Mouse (Mus musculus) hindbrain, embryonic 12.5 days (tissue): ENCODE measurements around the gene Eaf2. TPM values are rescaled to one million over a fixed set of nuclear protein-coding genes. Genes with fewer than 3 reads are reported as not detected.

Experiments
- ATAC-seq: fragments of 200-750 bp; cut with Nextera tagmentation; 2 replicates; pipeline ENCODE4 v1.8.0; 2017; ENCODE audit warnings: moderate TSS enrichment; ENCODE audit not compliant: low FRiP score
- H3K27ac ChIP-seq: fragments of 300-500 bp; sonication (generic); 2 replicates; pipeline ENCODE4 v1.5.1; 2016; ENCODE audit warnings: mild to moderate bottlenecking
- H3K27me3 ChIP-seq: fragments of 300-500 bp; sonication (generic); 2 replicates; pipeline ENCODE4 v1.6.1; 2016; ENCODE audit warnings: mild to moderate bottlenecking
- H3K36me3 ChIP-seq: fragments of 300-500 bp; sonication (generic); 2 replicates; pipeline ENCODE4 v1.6.1; 2016; ENCODE audit warnings: mild to moderate bottlenecking
- H3K4me1 ChIP-seq: fragments of 300-500 bp; sonication (generic); 2 replicates; pipeline ENCODE4 v1.6.1; 2016
- H3K4me2 ChIP-seq: fragments of 300-500 bp; sonication (generic); replicated peaks from 2 replicates; pipeline ENCODE4 v1.6.1; 2016; ENCODE audit warnings: mild to moderate bottlenecking
- H3K4me3 ChIP-seq: fragments of 300-500 bp; sonication (generic); 2 replicates; pipeline ENCODE4 v1.5.1; 2016; ENCODE audit warnings: mild to moderate bottlenecking
- H3K9ac ChIP-seq: fragments of 300-500 bp; sonication (generic); 2 replicates; pipeline ENCODE4 v1.6.1; 2016; ENCODE audit warnings: mild to moderate bottlenecking, moderate library complexity
- H3K9me3 ChIP-seq: fragments of 300-500 bp; sonication (generic); replicated peaks from 2 replicates; pipeline ENCODE4 v1.6.1; 2016; ENCODE audit warnings: mild to moderate bottlenecking
- WGBS: fragments of 180-500 bp; shearing (Covaris S2); methylation state at CpG from one replicate; pipeline ENCODE4 v1.1.7; 2016; 5-methylcytosine and 5-hydroxymethylcytosine counted together
- polyA plus RNA-seq: library from polyadenylated mRNA; unstranded; fragments of >200 nt; fragmentation: Nextera tagmentation; extraction: Ambion mirVana; gene quantifications from 2 replicates; pipeline ENCODE4 v1.2.1, GENCODE M21; 2016

The Eaf2 gene
- 1.2 TPM in 2 replicates for polyA plus RNA-seq

DNA sequence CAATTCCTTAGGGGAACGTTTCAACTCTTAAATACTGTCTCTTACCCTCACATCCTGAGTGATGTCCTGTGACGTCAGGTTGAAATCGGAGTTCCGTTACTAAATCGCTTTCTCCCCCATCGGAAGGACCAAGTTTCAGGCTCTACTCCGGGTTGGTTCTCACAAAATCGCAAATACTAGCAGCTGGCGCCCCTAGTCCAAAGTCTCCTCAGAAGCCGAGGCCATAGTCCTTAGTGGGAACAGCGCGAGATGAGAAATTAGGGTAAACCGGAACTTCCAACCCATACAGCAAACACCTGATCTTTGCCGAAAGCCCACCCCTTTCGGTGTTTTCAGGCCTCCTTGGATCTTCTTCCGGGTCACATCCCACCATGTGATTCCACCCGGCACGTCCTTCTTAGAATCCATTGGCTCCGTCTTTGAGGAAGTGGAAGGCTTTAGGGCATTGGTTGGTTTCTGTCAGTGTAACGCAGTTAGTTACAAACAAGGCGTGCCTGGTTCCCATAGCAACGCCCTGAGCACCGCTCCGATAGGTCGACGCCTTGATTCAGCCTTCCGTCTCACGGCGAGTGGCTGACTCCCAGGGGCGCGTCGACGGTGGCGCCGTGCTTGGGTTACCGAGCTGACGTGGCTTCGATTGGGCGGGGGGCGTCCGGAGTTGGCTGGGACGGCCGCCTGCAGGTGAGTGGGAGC is at the start of gene Eaf2, which contains the start of gene Golgb1:
TSS of gene Eaf2 (minus strand) at position 421 of the 693 bp plus-strand sequence.
TSS of gene Golgb1 (plus strand) at position 558 of the 693 bp plus-strand sequence.
- Histone ChIP-seq H3K4me1 (peaks cover 21% of the 10 kb centered on the region), H3K27ac (peak within 1 kb of the TSS; percentile 84), H3K9me3 (no peaks in the 10 kb centered on the region), H3K27me3 (no peaks in the 10 kb centered on the region), H3K4me2 (peak within 1 kb of the TSS; percentile 78), H3K36me3 (peaks cover 10% of the 10 kb centered on the region), H3K4me3 (peak within 1 kb of the TSS; percentile 91), H3K9ac (peak within 1 kb of the TSS; percentile 89)
- peak; percentile 100 for ATAC-seq
- under 1% methylated on average over 43 of the region's 43 CpGs for WGBS

DNA sequence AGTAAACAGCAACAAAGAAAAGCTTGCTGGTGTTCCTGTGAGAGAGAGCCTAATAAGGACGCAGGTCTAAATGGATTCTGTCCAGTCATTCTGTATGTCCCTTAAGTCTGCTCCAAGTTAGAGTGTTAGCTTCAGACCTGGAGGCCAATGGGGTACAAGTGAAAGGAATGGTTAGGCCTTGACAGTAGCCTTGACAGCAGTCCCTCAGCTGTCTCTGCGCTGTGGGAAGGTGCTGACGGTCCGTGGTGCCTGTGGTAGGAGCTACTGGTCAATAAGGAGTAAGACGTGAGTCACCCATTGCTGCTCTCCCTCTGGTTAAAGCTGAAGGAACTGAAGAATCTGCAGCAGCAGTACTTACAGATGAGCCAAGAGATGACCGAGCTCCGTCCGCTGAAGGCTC is 49.5 kb upstream of the Eaf2 start:
- no peak overlapping the region for H3K27ac ChIP-seq
- no peak overlapping the region for H3K9ac ChIP-seq
- H3K9me3 ChIP-seq, result no peaks in the 10 kb centered on the region
- WGBS, result 93% methylated on average over 8 of the region's 8 CpGs
- H3K4me1 ChIP-seq, result no peaks in the 10 kb centered on the region
- no peak overlapping the region for H3K4me3 ChIP-seq
- no peak for ATAC-seq
- H3K4me2 ChIP-seq, result no peak overlapping the region
- peaks cover 55% of the 10 kb centered on the region for H3K36me3 ChIP-seq
- no peaks in the 10 kb centered on the region for H3K27me3 ChIP-seq

- Histone ChIP-seq H3K27ac (no peak overlapping the region), H3K27me3 (no peaks in the 10 kb centered on the region), H3K36me3 (peaks cover 52% of the 10 kb centered on the region), H3K4me1 (no peaks in the 10 kb centered on the region), H3K4me3 (no peak overlapping the region), H3K9me3 (no peaks in the 10 kb centered on the region), H3K9ac (no peak overlapping the region), H3K4me2 (no peak overlapping the region)
- WGBS, result 93% methylated on average over 6 of the region's 6 CpGs
- no peak for ATAC-seq
Observed at GRCm38 (mm10) chr16:36921980-36922379, 47.2 kb upstream of the Eaf2 start.

DNA sequence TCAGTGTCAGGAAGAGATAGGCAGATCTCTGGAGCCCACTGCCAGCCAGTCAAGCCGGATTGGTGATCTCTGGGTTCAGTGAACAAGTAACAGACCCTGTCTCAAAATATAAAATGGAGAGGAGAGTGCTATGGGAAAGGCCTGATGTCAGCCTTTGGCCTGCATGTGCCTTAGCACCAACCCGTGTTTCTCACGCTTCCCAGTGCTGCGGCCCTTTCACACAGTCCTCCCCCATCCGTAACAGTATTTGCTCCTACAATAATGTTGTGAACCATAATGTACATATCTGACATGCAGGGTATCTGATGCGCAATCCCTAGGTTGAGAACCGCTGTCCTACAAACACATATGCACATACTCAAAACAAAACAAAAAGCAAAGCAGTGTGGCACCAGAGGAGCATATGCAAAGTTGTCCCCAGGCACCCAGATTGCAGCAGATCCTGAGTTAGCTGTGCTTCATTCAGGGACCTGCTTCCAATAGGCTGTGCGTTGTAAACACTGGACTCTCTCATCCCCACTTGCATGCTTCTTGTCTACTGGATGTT is 46.3 kb upstream of the Eaf2 start:
- Histone ChIP-seq H3K4me1 (no peaks in the 10 kb centered on the region), H3K4me3 (no peak overlapping the region), H3K4me2 (no peak overlapping the region), H3K36me3 (peaks cover 50% of the 10 kb centered on the region), H3K9ac (no peak overlapping the region), H3K9me3 (no peaks in the 10 kb centered on the region), H3K27me3 (no peaks in the 10 kb centered on the region), H3K27ac (no peak overlapping the region)
- WGBS, result 93% methylated on average over 8 of the region's 8 CpGs
- ATAC-seq, result no peak

GRCm38 (mm10) chr16:36920410-36920809 is 45.6 kb upstream of the Eaf2 start:
- no peaks in the 10 kb centered on the region for H3K4me1 ChIP-seq
- H3K36me3 ChIP-seq, result peaks cover 51% of the 10 kb centered on the region
- WGBS, result 93% methylated on average over 3 of the region's 3 CpGs

DNA sequence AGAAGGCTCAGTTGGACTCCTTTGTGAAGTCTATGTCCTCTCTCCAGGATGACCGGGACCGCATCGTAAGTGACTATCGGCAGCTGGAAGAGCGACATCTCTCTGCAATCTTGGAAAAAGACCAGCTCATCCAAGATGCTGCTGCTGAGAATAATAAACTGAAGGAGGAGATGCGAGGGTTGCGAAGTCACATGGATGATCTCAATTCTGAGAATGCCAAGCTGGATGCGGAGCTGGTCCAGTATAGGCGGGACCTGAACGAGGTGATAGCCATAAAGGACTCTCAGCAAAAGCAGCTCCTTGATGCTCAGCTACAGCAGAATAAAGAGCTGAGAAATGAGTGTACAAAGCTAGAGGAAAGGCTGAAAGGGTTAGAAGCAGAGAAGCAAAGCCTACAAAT is 43.7 kb upstream of the Eaf2 start:
- H3K27ac ChIP-seq, result no peak overlapping the region
- H3K36me3 ChIP-seq, result peaks cover 61% of the 10 kb centered on the region
- no peak for ATAC-seq
- H3K4me1 ChIP-seq, result no peaks in the 10 kb centered on the region
- H3K27me3 ChIP-seq, result no peaks in the 10 kb centered on the region
- 90% methylated on average over 10 of the region's 10 CpGs for WGBS
- H3K4me2 ChIP-seq, result no peak overlapping the region
- no peak overlapping the region for H3K9ac ChIP-seq
- H3K4me3 ChIP-seq, result no peak overlapping the region
- H3K9me3 ChIP-seq, result no peaks in the 10 kb centered on the region

More at GRCm38 (mm10) chr16:36920410-36920809, 45.6 kb upstream of the Eaf2 start:
- Histone ChIP-seq H3K9me3 (no peaks in the 10 kb centered on the region), H3K27ac (no peak overlapping the region), H3K4me3 (no peak overlapping the region), H3K9ac (no peak overlapping the region), H3K4me2 (no peak overlapping the region), H3K27me3 (no peaks in the 10 kb centered on the region)
- no peak for ATAC-seq

DNA sequence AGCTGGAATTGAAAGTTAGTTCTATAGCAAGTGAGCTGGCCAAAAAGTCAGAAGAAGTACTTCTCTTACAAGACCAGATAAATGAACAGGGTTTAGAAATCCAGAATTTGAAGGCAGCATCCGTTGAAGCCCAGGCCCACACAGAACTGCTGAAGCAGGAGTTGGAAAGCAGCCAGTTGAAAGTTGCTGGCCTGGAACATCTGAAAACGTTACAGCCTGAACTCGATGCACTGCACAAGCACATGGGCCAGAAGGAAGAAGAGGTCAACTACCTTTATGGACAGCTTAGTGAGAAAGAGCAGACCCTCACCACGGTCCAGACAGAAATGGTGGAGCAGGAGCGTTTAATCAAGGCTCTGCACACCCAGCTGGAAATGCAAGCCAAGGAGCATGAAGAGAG is 39.4 kb upstream of the Eaf2 start:
- 89% methylated on average over 5 of the region's 5 CpGs for WGBS
- H3K36me3 ChIP-seq, result peaks cover 73% of the 10 kb centered on the region
- H3K4me2 ChIP-seq, result no peak overlapping the region
- H3K9me3 ChIP-seq, result no peaks in the 10 kb centered on the region
- no peaks in the 10 kb centered on the region for H3K4me1 ChIP-seq
- H3K27ac ChIP-seq, result no peak overlapping the region
- no peak overlapping the region for H3K9ac ChIP-seq
- no peak for ATAC-seq
- no peaks in the 10 kb centered on the region for H3K27me3 ChIP-seq
- H3K4me3 ChIP-seq, result no peak overlapping the region

- Histone ChIP-seq H3K9ac (no peak overlapping the region), H3K36me3 (peaks cover 69% of the 10 kb centered on the region), H3K27ac (no peak overlapping the region), H3K27me3 (no peaks in the 10 kb centered on the region), H3K4me1 (no peaks in the 10 kb centered on the region), H3K9me3 (no peaks in the 10 kb centered on the region), H3K4me2 (no peak overlapping the region), H3K4me3 (no peak overlapping the region)
- ATAC-seq, result no peak
- WGBS, result 92% methylated on average over 13 of the region's 13 CpGs
Observed at GRCm38 (mm10) chr16:36912311-36912710, 37.5 kb upstream of the Eaf2 start.

GRCm38 (mm10) chr16:36911909-36912308 is 37.1 kb upstream of the Eaf2 start:
- H3K4me2 ChIP-seq, result no peak overlapping the region
- H3K27me3 ChIP-seq, result no peaks in the 10 kb centered on the region
- no peaks in the 10 kb centered on the region for H3K4me1 ChIP-seq
- H3K4me3 ChIP-seq, result no peak overlapping the region
- 94% methylated on average over 10 of the region's 10 CpGs for WGBS
- no peak overlapping the region for H3K27ac ChIP-seq
- no peaks in the 10 kb centered on the region for H3K9me3 ChIP-seq
- no peak for ATAC-seq
- H3K9ac ChIP-seq, result no peak overlapping the region
- H3K36me3 ChIP-seq, result peaks cover 69% of the 10 kb centered on the region

DNA sequence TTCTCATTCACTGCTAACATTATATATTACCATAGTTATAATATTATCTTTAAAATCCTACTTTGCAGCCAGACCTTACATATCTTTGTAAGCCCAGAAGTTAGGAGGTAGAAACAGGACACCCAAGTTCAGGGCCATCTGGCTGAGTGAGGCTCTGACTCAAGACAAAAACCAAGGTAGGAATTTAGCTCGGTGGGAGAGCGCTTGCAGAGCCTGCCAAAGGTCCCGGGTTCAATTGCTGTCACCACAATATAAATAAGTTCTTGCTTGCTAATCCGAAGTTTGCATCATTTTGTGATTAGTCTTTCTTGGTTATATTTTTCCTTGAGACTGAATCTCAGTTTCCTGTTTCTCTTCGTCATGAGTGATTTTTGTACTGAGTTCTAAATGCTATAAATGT is 28.4 kb upstream of the Eaf2 start:
- no peak overlapping the region for H3K27ac ChIP-seq
- peaks cover 51% of the 10 kb centered on the region for H3K36me3 ChIP-seq
- no peaks in the 10 kb centered on the region for H3K27me3 ChIP-seq
- H3K4me1 ChIP-seq, result no peaks in the 10 kb centered on the region
- H3K9me3 ChIP-seq, result no peaks in the 10 kb centered on the region
- 86% methylated on average over 5 of the region's 5 CpGs for WGBS
- H3K4me3 ChIP-seq, result no peak overlapping the region
- H3K4me2 ChIP-seq, result no peak overlapping the region
- H3K9ac ChIP-seq, result no peak overlapping the region
- ATAC-seq, result no peak

GRCm38 (mm10) chr16:36896712-36897111 is 21.9 kb upstream of the Eaf2 start:
- Histone ChIP-seq H3K27me3 (no peaks in the 10 kb centered on the region), H3K4me3 (no peak overlapping the region), H3K27ac (no peak overlapping the region), H3K4me2 (no peak overlapping the region), H3K9ac (no peak overlapping the region), H3K36me3 (peaks cover 71% of the 10 kb centered on the region), H3K9me3 (no peaks in the 10 kb centered on the region), H3K4me1 (no peaks in the 10 kb centered on the region)
- ATAC-seq, result no peak
- WGBS, result 93% methylated on average over 6 of the region's 6 CpGs

DNA sequence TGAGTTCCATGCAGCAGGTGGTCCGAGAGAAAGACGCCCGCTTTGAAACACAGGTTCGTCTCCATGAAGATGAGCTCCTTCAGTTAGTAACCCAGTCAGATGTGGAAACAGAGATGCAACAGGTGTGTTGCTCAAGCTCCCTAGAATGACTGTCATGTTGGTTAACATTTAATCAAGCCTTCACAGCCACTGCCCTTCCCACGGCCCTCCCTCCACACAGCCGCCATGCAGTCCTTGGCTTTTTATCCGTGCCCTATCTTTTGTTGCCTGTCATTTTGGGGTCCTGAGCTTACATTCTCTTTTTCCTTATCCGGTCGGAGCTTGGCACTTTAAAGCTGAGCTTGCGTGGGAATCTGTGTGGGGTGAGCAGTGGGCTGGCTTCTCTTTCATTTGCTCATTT is 18.5 kb upstream of the Eaf2 start:
- WGBS, result 85% methylated on average over 10 of the region's 10 CpGs
- no peak for ATAC-seq
- H3K27me3 ChIP-seq, result no peaks in the 10 kb centered on the region
- H3K4me2 ChIP-seq, result no peak overlapping the region
- H3K9me3 ChIP-seq, result no peaks in the 10 kb centered on the region
- H3K9ac ChIP-seq, result no peak overlapping the region
- no peak overlapping the region for H3K4me3 ChIP-seq
- peaks cover 74% of the 10 kb centered on the region for H3K36me3 ChIP-seq
- H3K4me1 ChIP-seq, result no peaks in the 10 kb centered on the region
- no peak overlapping the region for H3K27ac ChIP-seq

- 92% methylated on average over 4 of the region's 4 CpGs for WGBS
- H3K4me2 ChIP-seq, result no peak overlapping the region
- no peak overlapping the region for H3K9ac ChIP-seq
- no peak overlapping the region for H3K27ac ChIP-seq
- no peaks in the 10 kb centered on the region for H3K9me3 ChIP-seq
- H3K27me3 ChIP-seq, result no peaks in the 10 kb centered on the region
- no peak overlapping the region for H3K4me3 ChIP-seq
- no peaks in the 10 kb centered on the region for H3K4me1 ChIP-seq
- peaks cover 69% of the 10 kb centered on the region for H3K36me3 ChIP-seq
- ATAC-seq, result no peak
Observed at GRCm38 (mm10) chr16:36891415-36891814, 16.6 kb upstream of the Eaf2 start.
